Comparison of ENCODE assay signal across 8 mouse cellular contexts in genomic region chr7:134671003-134671461, GRCm38 (mm10). TPM values are rescaled to one million over a fixed set of nuclear protein-coding genes. Genes with fewer than 3 reads are reported as not detected.
DNase-seq lines count a peak whose midpoint lies in the region; ATAC-seq lines count a peak whose summit lies in the region.

No protein-coding gene starts in this region.

- H3K27me3 ChIP-seq in hindbrain, embryonic 15.5 days, result peaks cover 28% of the 10 kb centered on the region
- peaks cover 25% of the 10 kb centered on the region for H3K27me3 ChIP-seq in liver, embryonic 15.5 days
- H3K27me3 ChIP-seq in neural tube, embryonic 15.5 days (replicated peaks), result peaks cover 34% of the 10 kb centered on the region

- peak overlapping the region; percentile 54 for H3K4me3 ChIP-seq in hindbrain, embryonic 15.5 days
- H3K4me3 ChIP-seq in liver, embryonic 15.5 days (replicated peaks), result peak overlapping the region; percentile 60
- H3K4me3 ChIP-seq in neural tube, embryonic 15.5 days (replicated peaks), result peak overlapping the region; percentile 64

- WGBS in hindbrain, embryonic 15.5 days, result 3% methylated on average over 28 of the region's 28 CpGs
- WGBS in liver, embryonic 15.5 days (ENCODE audit: insufficient replicate concordance), result 6% methylated on average over 28 of the region's 28 CpGs
- 3% methylated on average over 28 of the region's 28 CpGs for WGBS in neural tube, embryonic 15.5 days

- peak overlapping the region; percentile 49 for H3K27ac ChIP-seq in hindbrain, embryonic 15.5 days (replicated peaks)
- 0 out of 2 replicates have a peak overlapping the region, but pooled peaks have one; percentile 41 for H3K27ac ChIP-seq in liver, embryonic 15.5 days (replicated peaks)
- peak overlapping the region; percentile 78 for H3K27ac ChIP-seq in neural tube, embryonic 15.5 days (replicated peaks)

- no peaks in the 10 kb centered on the region for H3K36me3 ChIP-seq in hindbrain, embryonic 15.5 days
- H3K36me3 ChIP-seq in liver, embryonic 15.5 days (replicated peaks), result no peaks in the 10 kb centered on the region
- no peaks in the 10 kb centered on the region for H3K36me3 ChIP-seq in neural tube, embryonic 15.5 days

- ATAC-seq in hindbrain, embryonic 15.5 days (ENCODE audit: low FRiP score, low read depth), result peak; percentile 7; the same call in 1 of the 2 replicates
- ATAC-seq in liver, embryonic 15.5 days (ENCODE audit: insufficient read depth), result no peak
- ATAC-seq in neural tube, embryonic 15.5 days (ENCODE audit: low FRiP score), result peak; percentile 62; the same call in 1 of the 2 replicates

- H3K9me3 ChIP-seq in hindbrain, embryonic 15.5 days, result no peaks in the 10 kb centered on the region
- H3K9me3 ChIP-seq in liver, embryonic 15.5 days (replicated peaks), result no peaks in the 10 kb centered on the region
- H3K9me3 ChIP-seq in neural tube, embryonic 15.5 days (replicated peaks), result no peaks in the 10 kb centered on the region

- peak overlapping the region; percentile 90 for H3K4me2 ChIP-seq in hindbrain, embryonic 15.5 days
- peak overlapping the region; percentile 60 for H3K4me2 ChIP-seq in liver, embryonic 15.5 days
- H3K4me2 ChIP-seq in neural tube, embryonic 15.5 days, result peak overlapping the region; percentile 99

- peak; percentile 45 for DNase-seq in ES-CJ7 (ENCODE audit: low read depth, low spot score)
- DNase-seq in adrenal gland, postnatal 10 days, result peak; percentile 64
- peak; percentile 52 for DNase-seq in forelimb bud, embryonic 11.5 days (ENCODE audit: low read depth, low spot score)
- no peak for DNase-seq in right cerebral cortex, adult 2 months (ENCODE audit: low spot score in 2 of 2)
- DNase-seq in right cerebral cortex, postnatal 14 days, result no peak

- H3K9ac ChIP-seq in hindbrain, embryonic 15.5 days, result peak overlapping the region; percentile 56
- H3K9ac ChIP-seq in liver, embryonic 15.5 days, result peak overlapping the region; percentile 43; the same call in 1 of the 2 replicates
- peak overlapping the region; percentile 60 for H3K9ac ChIP-seq in neural tube, embryonic 15.5 days (replicated peaks)

- H3K4me1 ChIP-seq in hindbrain, embryonic 15.5 days (replicated peaks), result peaks cover 15% of the 10 kb centered on the region
- no peaks in the 10 kb centered on the region for H3K4me1 ChIP-seq in liver, embryonic 15.5 days (replicated peaks)
- H3K4me1 ChIP-seq in neural tube, embryonic 15.5 days, result peaks cover 35% of the 10 kb centered on the region

RNA-seq across cellular contexts. Expression of gene Dock1, which starts 0.6 kb away (rescaled TPM):
- 100 to 1,000 TPM in 1 of 2 experiments, 10 to 100 TPM in 1; 86.5 to 107 TPM for total RNA-seq in adrenal gland, postnatal 10 days (2021)
- polyA plus RNA-seq in hindbrain, embryonic 15.5 days (2015; fragmentation: Nextera tagmentation; extraction: Ambion mirVana), result 8.7 and 9.2 TPM in 2 replicates
- 3.2 and 3.4 TPM in 2 replicates for polyA plus RNA-seq in liver, embryonic 15.5 days (2015; fragmentation: Nextera tagmentation; extraction: Ambion mirVana)
- polyA plus RNA-seq in neural tube, embryonic 15.5 days (2015; fragmentation: Nextera tagmentation; extraction: Ambion mirVana), result 5.7 and 9.2 TPM in 2 replicates

Comparison
In these comparisons a context has a peak if more than half of its experiments do, and no peak if none do; other contexts are left out.
1. DNase-seq: peak in ES-CJ7 (single experiment), adrenal gland, postnatal 10 days (single experiment) and forelimb bud, embryonic 11.5 days (single experiment); none in right cerebral cortex, adult 2 months (0 of 2) and right cerebral cortex, postnatal 14 days (single experiment).
2. Peak in every context shown above with its lines, with median percentiles within 50 percentile points of each other: H3K27ac ChIP-seq, H3K4me2 ChIP-seq, H3K4me3 ChIP-seq and H3K9ac ChIP-seq.